Mouse (Mus musculus) spleen, adult 18-20 months (tissue): ENCODE results near the gene Il11ra1.
A peak's percentile ranks its signal among the peaks of the same experiment; 100 is the strongest.
"Not testable (repeated sequence)": the region's sequence is repeated elsewhere in the genome, so short reads cannot be mapped to it uniquely, and the experiment has no call there.

Source experiments
- DNase-seq, 2 experiments: peaks; one replicate each; pipeline ENCODE4 v3.0.0; 2022; ENCODE audit warnings: mixed read lengths in 2 of 2

The Il11ra1 gene

GRCm38 (mm10) chr4:41699783-41700182 is at the start of gene Il11ra1:
Il11ra1 (plus strand) TSS chr4:41699989.
- DNase-seq: not testable (repeated sequence)

DNA sequence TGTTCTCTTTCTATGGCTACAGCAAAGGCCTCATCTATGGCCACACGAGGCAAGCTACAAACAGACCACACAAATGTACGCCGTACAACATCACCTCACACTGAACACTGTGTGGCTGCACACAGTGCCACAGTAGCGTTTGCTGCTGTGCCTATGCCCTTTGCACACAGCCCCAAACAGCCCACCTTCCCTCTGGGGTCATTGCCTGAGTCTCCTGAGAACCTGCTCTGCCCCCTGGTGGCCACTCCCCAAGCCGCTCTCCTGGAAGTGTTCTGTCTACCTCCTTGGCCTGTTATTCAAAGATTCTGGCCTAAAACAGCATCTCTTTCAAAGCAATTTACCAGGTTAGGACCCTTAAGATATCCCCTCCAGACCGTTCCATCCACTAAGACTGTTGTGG is 46.5 kb upstream of the Il11ra1 start:
- peak in 1 of 2 experiments; percentile 68 for DNase-seq

GRCm38 (mm10) chr4:41653730-41654129 is 46.1 kb upstream of the Il11ra1 start:
- no peak for DNase-seq

- DNase-seq: peak in 1 of 2 experiments; percentile 27
Measured at GRCm38 (mm10) chr4:41654217-41654616, 45.6 kb upstream of the Il11ra1 start.

- DNase-seq: no peak
Measured at GRCm38 (mm10) chr4:41655525-41655924, 44.3 kb upstream of the Il11ra1 start.

DNA sequence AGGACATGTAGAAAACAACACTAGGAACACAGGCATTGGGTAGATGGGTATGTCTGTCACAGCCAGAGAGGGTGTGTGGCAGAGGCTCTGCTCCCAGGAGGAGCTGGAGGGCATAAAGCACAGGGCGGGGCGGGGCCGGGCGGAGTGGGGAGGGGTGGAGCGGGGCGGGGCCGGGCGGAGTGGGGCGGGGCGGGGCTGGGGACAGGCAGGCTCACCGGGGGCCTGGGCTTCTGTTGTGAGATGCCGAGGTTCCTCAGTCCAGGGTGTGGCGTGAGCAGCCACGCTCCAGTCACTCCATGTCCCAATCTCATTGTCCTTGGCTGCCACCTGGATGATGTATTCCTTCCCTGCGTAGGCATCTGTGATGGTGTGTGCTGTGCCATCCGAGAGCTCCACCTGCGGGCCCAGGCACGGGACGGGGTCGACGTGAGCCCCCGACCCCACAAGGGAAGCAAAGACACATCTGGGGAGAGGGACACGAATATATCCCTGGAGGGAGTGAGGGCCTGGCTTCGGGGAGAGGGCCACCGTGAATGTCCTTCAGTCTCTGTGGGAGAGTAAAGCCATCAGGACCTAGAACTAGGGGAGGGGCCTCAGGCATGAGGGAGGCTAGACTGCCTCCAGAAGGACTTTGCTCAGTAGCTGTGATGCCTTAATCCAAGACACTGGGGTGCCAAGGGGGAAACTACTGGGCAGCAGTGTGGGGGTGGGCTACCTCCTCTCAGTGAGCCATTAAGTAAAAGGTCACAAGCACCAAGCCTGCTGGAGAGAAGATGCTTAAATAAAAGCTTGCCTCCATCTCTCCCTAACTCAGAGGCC is 41.0 kb upstream of the Il11ra1 start:
- DNase-seq: no peak

GRCm38 (mm10) chr4:41659556-41659955 is 40.2 kb upstream of the Il11ra1 start:
- no peak for DNase-seq

GRCm38 (mm10) chr4:41660851-41661430 is 38.8 kb upstream of the Il11ra1 start:
- DNase-seq: no peak

- no peak for DNase-seq
Measured at GRCm38 (mm10) chr4:41662723-41663122, 37.1 kb upstream of the Il11ra1 start.

- no peak for DNase-seq
Measured at GRCm38 (mm10) chr4:41663614-41664013, 36.2 kb upstream of the Il11ra1 start.

GRCm38 (mm10) chr4:41664533-41664932 is 35.3 kb upstream of the Il11ra1 start:
- DNase-seq: no peak

DNA sequence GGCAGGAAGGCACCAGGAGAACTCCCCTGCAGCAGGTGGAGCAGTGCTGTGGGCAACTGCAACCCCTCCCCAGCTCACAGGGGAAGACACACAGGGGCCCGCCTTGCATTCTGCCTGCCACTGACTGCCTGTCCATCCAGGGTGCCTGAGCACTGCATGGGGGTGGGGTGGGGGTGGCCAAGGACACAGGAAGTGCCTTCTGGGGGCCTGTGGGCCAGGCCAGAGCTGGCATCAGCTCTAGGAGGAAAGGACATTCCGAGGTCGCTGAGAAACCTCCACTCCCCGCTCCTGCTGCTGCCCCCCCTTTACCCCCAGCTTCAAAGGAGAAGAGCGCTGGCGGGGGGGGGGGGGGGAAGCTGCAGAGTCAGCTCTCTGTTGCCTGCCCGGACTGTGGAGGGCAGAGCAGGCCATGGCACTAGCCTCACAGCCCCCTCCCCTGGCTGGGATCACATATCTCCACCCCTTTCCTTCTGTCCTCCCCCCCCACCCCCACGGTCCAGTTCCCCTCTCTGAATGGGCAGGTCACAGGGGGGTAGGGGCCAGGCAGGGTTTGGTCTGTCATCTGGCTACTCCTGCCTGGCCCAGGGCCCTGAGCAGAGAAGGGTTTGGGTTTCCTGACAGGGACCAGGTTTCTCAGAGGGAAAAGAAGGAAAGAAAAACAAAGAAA is 34.6 kb upstream of the Il11ra1 start:
- no peak for DNase-seq

GRCm38 (mm10) chr4:41666646-41667045 is 33.1 kb upstream of the Il11ra1 start:
- no peak for DNase-seq

DNA sequence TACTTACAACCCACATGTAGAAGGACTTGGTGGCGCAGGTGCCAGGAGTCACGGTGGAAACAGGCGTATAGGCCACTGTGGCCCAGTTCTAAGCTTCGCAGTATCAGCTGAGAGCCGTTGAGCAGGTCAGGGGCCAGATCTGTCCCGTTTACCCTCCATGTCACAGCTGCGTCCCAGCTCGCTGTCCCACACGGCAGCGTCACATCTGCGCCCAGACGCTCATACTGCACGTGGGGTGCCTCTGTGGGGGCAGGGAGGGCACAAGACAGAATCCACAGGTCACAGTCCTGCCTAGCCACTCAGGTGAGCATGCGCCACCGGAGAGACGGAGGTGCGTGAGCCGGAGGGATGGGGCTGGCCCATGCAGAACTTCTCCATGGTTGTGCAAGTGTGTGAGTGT is 29.0 kb upstream of the Il11ra1 start:
- no peak for DNase-seq

- DNase-seq: no peak
Measured at GRCm38 (mm10) chr4:41671500-41671899, 28.3 kb upstream of the Il11ra1 start.

GRCm38 (mm10) chr4:41671963-41672480 is 27.8 kb upstream of the Il11ra1 start:
- no peak for DNase-seq

GRCm38 (mm10) chr4:41672522-41672963 is 27.2 kb upstream of the Il11ra1 start:
- no peak for DNase-seq

- DNase-seq: no peak
Measured at GRCm38 (mm10) chr4:41673186-41673585, 26.6 kb upstream of the Il11ra1 start.

DNA sequence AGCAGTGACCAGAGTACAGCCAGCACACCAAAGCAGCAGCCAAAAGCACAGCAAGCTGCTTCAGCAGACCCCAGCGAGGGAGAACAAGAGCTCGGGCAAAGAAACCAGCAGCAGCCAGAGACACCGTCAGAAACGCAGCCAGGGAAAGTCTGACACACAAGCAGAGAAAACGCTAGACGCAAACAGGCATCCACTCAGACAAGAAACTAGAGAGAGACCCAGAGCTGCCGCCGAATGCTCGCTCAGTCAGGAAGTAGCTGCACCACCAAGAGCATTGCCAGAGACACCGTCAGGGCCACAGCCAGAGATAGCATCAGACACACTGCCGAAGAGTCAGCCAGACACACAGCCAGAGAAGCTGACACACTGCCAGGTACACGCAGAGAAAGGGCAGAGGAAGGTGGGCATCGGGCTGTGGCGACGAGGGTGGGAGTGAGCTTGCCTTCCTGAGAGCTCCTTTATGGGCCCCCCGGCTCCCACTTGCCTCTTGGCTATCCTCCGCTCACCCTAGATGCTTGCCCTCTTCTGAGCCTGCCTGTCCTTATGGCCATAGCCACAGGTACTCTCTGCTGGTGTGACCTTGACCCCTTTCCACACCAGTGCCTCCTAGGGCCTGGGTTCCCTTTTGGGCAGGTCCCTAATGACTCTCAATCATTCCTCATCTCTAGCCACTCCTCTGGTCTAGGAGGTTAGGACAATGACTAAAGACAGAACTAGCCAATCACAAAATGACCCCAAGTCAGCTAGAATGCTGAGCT is 23.4 kb upstream of the Il11ra1 start:
- no peak for DNase-seq

- DNase-seq: no peak
Measured at GRCm38 (mm10) chr4:41677006-41677629, 22.7 kb upstream of the Il11ra1 start.

DNA sequence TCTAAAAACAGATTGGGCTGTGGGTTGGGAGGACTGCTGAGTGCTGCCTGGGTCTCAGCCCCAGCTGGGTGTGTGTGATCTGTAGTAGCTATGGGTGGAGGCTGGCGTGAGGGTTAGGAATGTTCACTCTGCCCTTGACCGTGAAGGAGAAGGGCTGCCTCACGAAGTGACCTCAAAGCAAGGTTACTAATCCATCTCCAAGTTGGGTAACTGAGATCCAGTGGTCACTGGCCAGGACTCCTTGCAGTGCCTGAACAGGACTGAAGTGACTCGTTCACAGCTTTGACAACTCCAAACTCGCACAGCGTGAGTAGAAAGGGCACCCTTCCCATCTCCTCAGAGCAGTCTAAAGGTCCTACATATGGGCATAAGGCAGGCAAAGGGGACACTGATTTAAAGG is 20.9 kb upstream of the Il11ra1 start:
- no peak for DNase-seq

DNA sequence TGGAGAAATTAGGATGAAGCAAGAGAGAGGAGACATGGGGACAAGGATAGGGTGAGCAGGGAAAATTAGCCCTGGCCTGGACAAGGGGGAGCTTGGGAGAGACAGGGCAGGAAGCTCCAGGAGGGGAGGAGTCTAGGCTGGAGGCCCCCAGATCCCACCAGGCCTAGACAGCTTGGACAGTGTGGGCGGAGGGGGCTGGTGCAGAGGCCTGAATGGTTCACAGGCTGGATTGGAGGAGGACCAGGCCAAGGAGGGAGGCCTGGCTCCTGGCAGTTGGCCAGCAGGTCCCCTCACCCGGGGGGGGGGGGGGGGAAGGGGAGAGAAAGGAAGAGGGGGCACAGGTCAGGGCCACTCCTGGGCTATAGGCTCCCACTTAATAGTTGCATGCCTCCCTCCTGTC is 20.5 kb upstream of the Il11ra1 start:
- DNase-seq: no peak
